Mouse (Mus musculus): ENCODE measurements at regions not wholly inside any gene's neighbourhood (a gene's known extent, or its start where the extent isn't known, plus 50 kb on each side); places are given as distances from the start of the nearest gene placed in this dataset.

GRCm38 (mm10) chr10:106417156-106417555 lies 53.0 kb upstream of the Ppfia2 start:
- DNase-seq (ENCODE audit: low spot score in 2 of 2), result no peak

Measured in right cerebral cortex, adult 2 months (tissue).